Mouse (Mus musculus): Measurements from ENCODE around the gene Mllt3.

The Mllt3 gene

DNA sequence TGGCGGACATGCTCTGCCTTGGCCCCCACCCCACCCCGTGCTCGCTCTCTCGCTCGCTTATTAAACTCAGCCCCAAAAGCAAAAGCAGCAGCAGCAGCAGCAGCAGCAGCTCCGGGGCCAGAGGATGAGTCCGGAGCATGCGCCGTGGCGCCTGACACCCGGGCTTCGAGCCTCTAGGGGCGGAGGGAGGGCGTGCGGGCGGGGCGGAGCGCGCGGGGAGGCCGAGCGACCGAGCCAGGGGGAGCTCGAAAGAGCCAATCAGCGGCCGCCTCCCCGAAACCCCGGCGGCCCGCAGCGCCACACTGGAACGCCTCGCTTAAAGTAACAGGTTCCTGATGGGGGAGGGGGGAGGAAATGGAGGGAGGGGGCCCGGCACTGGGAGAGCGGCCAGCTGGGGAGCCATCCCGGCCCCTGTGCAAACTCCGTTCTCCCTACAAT, at the start of gene Mllt3:
Mllt3 (minus strand) TSS at position 149 of the 438 bp plus-strand sequence.
- in situ Hi-C loops (cut with MboI): loop anchor here (10.0 kb wide), 1 partner anchor 322 kb away; no protein-coding TSS in a partner anchor

DNA sequence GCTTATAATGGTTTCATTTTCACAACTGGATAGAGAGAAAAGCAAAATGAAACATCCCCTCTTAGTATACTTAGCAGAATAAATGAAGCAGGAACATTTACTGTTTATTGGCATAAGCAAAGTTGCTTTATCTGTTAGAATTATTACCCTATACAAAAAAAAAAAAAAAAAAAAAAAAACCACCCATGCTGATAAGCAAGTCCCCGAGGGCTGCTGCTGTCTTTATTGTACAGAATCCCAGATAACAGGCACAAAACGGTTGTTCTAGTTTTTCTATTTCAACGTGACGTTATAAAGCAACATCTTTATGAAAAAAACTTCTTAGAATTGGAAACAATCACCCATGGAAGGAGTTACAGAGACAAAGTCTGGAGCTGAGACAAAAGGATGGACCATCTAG, 49.2 kb upstream of the Mllt3 start:
- in situ Hi-C loops (cut with MboI): no loop called here

DNA sequence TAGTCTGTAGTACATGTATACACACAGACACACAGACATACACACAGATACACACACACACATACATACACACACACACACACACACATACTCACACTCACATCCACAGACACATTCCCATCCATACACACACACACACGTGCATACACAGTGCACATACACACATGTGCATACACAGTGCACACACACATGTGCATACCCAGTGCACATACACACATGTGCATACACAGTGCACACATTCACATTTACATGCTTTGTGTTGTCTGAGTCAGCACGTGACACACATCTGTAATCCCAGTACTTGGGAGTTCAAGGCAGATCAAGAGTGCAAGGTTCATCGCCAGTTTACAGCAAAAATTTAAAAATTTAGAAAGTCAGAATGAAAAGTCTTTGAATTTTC, 48.7 kb upstream of the Mllt3 start:
- in situ Hi-C loops (cut with MboI): no loop called here

DNA sequence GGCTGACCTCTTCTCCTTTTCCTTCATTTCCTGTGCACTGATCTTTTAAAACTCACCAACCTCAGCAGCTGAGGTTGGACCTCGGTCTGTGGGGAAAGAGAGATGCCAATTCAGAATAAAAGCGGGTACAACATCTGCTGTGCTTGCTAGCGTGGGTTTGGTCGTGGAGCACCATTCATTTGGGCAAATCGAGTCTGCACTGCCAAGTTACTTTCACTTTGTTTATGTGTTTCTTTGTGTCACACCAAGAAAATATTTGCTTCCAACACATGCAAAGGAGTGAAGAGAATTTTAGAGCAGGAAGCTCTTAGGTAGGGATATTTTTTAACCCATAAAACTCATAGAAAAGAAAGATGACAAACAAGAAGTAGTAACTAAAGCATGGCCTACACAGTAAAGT, 48.3 kb upstream of the Mllt3 start:
- in situ Hi-C loops (cut with MboI): no loop called here

DNA sequence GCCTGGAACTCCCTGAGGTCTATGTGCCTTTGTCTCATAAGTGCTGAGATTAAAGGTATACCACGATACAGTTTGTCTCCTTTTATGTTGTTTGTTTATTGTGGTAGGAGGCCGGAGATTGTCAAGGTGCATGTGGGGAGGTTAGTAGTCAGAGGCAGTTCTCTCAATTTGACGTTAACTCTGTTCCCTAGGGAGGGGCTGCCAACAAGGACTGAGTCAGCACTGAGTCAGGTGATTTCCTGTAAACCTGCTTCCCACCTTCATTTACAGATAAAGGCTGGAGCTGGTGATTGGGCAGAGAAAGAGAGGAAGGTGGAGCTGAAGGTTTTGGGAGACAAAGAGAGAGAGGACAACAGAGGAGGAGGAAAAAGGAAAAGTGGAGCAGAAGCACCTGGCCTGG, 45.8 kb upstream of the Mllt3 start:
- in situ Hi-C loops (cut with MboI): no loop called here

DNA sequence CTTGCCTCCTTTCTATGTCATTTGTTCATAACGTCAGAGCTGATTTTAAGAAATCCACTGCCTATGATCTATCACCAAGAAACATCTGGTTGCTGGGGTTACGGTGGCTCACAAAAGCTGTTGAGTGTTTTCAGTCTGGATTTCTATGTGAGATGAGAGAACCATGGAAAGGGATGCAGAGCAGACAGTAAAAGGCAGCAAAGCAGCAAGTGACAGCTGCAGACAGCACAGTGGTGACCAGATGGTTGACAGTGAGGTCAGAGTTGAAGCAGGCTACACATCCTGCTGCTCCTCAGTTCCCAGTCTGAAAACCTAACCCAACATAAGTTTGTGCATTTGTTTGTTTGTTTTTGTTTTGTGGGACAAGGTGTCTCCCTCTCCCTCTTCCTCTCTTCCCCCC, 42.2 kb upstream of the Mllt3 start:
- in situ Hi-C loops (cut with MboI): no loop called here

DNA sequence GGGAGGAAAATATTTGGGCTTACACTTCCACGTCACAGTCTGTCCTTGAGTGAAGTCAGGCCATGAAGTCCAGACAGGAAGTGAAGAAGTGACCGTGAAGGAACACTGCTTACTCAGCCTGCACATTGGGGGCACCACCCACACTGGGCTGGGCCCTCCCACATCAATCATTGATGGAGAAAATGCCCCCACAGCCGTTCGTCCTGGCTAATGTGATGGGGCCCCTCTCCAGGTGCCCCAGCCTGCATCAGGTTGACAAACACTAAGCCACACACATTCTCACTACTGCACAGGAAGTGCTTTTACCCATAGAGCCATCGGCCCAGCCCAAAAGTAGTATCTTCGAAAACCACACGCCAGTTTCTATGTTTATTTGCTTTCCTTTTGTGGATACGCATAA, 13.1 kb upstream of the Mllt3 start:
- in situ Hi-C loops (cut with MboI): no loop called here

DNA sequence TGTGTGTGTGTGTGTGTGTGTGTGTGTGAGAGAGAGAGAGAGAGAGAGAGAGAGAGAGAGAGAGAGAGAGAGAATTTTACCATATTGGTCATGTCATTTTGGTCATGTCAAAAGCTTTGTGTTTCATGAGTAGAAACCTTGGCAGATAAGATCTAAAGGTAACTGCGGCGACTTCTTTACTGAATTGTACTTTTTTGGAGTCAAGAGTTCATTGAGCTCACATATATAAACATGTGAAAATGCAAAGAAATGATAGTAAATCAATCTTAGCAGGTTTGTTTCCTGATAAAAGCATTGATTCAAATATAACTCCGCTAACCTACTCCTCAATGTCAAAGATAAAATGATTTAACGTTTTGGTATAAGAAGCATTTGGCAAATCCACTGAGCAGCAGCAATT, 12.0 kb upstream of the Mllt3 start:
- in situ Hi-C loops (cut with MboI): no loop called here

DNA sequence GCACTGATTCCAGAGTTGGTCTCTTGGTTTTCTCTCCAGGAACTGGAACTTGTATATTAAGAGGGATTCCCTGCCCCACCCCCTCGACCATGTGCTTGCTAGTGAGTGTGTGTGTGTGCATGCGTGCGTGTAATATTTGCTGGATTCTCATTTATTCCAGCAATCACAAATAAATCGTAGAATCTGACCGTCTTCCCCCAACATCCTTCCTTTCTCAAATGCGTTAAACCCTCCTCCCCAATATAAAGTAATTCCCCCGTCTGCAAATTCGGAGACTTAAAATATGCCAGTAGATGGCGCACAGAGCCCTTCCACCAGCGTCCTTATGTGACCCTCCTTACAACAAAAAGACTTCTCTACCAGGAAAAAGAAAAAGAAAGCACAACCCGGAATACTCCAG, 2.2 kb upstream of the Mllt3 start:
- in situ Hi-C loops (cut with MboI): loop anchor here (10.0 kb wide), 1 partner anchor 319 kb away; no protein-coding TSS in a partner anchor

DNA sequence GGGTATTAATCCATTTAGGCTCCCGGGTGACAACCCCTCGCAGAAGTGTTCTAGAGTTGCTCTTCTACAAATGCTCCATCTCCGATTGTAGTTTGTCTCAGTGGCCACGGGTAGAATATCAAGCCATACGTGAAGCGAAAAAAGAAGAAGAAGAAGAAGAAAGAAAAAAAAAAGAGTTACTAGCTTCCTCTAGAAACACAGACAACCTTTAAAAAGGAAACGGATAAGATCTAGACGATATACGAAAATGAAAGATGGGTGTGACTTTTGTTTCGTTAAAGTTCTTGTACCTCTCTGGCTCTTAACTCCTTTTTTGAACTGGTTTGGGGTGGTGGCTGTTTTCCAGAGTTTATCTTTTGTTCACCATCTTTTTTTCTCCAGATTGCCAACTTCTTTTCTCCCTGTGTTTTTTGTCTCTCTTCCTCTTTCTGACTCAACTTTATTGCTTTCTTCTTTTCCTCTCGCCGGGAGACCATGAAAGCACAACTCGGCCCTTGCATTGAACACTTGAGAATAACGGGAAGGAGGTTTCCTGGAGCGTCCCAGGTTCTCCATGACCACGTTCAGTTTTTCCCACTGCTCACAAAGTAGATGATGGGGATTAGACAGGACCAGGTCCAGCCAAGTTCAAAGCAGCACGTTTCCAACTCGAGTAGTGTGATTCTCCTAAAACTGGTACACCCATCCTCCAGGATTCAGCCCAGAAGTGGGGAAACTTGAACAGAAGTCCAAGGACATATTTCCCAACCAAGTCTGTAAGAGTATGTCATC, 1.4 kb upstream of the Mllt3 start:
- in situ Hi-C loops (cut with MboI): loop anchor here (10.0 kb wide), 1 partner anchor 320 kb away; no protein-coding TSS in a partner anchor

DNA sequence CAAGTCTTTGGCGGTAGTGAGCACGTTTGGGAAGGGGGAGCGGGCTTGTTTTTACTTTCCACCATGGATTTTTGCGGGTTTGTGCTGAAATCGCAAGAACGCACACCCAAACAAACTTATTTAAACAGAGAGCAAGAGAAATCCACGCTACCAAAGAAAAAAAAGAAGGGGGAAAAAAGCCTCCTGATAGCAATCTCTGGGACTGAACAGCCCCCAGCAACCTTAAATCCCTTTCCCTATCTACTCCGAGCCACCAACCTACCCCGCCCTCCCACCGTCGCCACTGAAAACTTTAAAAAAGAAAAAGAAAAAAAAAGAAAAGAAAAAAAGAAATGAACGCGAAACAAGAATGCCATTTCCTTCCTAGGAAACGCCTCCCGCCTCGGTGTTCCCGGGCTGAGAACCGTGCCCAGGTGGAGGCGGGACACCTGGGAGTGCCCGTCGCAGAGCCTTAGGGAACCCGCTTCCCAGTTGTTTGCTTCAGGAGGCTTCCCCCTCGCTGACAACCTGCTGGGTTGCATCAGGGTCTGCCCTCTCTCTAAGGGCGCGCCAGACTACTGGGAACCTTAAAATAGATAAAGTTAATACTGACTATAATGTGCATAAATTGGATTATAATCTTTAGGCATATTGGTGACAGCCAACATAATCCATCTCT, 694 bp upstream of the Mllt3 start:
- in situ Hi-C loops (cut with MboI): loop anchor here (10.0 kb wide), 1 partner anchor 321 kb away; no protein-coding TSS in a partner anchor

DNA sequence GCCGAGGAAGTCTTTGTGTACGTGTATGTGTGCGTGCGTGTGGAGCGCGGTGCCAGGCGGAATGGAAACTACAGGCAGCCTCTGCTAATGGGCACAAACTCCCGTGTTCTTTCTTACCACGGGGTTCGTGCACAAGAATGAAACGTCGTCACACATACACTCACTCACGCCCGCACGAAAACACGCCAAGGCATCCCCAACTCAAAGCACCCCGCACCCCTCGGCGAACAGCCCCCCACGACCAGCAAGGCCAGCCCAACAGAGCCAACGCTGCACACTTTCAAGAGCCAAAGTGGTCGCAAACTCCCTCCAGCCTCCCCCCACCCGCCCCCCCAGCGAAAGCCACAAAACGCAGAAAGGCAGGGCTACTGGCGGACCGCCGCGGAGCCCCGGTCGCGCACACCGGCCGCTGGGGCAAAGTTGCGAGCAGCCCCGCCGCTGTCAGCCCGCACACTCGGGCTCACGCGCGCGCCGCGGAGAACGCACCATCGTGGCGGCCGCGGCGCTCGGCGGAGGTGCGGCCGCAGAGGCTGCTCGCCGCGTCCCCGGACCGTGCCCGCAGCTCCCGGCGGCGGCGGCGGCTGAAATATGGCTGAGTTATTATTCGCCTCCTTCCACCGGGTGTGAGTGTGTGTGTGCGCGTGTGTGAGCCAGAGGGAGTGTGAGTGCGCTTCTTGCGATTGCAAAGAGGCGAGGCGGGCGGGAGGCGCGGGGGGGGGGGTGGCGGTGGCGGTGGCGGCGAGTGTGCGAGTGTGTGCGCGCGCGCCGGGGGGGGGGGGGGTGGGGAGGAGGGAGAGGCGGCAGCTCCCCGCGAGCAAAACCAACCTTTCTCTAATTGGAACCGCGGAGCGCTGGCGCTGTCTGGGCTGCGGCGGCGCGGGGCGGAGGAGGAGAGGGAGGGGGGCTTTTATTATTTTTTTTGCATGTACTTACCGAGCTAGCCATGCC, 739 bp downstream of the Mllt3 start:
- in situ Hi-C loops (cut with MboI): loop anchor here (10.0 kb wide), 1 partner anchor 322 kb away; no protein-coding TSS in a partner anchor

DNA sequence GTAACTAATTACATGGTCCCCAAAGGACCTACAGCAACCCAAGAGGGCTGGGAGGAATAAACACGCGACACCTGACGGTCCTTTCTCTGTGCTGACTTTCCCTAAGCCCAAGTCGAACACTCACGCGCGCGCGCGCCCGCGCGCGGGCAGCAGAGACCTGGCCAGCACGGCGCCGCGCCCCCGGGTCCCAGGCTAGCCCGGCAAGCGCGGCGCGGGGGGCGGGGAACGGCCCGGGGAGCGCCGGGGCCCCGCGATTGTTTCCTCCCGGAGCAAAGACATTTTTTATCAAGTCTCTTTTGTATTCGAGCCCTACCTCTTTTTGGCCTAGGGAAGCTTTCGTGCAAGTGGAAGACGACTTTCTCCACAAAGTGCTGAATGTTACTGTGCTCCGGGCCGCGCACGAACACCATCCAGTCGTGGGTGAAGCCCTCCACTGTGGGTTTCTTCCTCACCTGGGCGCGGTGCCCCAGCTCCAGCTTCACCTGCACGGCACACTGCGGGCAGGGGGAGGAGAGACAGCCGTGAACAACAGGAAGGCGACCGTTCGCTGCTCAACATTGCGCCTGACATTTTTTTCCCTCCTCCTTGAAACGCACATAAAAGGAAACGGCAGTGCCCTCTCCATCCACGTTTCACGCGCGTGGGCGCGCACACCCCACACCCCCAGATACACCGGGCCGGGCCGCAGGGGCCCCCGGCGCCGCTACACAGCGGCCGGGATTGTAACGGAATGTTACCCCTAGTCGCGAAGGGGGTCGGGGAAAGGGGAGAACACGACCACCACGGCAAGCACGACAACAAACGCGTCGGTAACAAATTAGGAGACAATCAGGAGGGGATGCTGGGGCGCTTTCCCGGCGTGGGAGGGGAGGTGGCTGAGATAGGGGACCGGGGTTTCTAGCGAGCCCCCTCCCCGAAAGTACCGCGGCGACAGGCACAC, 1.7 kb downstream of the Mllt3 start:
- in situ Hi-C loops (cut with MboI): loop anchor here (10.0 kb wide), 1 partner anchor 323 kb away; no protein-coding TSS in a partner anchor

DNA sequence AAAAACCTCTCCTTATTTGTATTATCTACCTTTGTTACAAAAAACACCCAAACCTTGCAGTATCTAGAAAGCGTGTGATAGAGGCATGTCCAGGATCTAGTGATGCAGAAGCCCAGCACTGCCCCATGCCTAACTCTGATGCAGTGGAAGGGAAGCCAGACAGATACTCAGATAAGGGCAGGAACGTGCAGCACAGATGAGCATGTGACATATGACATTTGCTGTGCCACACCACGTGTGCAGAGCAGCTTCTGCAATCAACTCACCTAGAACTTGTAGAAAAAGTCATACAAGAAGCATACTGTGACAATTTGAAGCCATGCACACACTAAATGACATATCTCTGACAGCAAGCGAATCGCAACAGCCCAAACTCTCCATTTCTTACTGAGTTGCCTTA, 9.6 kb downstream of the Mllt3 start:
- in situ Hi-C loops (cut with MboI): loop anchor here (25.0 kb wide), 1 partner anchor 661 kb away; no protein-coding TSS in a partner anchor

DNA sequence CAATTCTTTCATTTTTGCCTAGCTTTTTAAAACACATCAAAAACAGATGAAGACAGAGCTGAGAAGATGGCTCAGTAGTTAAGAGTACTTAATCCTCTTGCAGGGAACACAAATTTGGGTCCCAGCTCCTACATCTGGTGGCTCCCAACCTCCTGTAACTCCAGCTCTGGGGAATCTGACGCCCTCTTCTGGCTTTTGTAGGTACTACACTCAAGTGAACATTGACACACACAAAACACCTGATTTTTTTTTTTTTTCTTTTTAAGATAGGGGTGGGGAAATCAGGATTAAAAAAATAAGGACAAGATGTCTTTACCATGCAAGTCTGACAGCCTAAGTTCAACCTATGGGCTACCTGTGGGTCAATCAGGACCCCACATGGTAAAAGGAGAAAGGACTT, 10.5 kb downstream of the Mllt3 start:
- in situ Hi-C loops (cut with MboI): loop anchor here (25.0 kb wide), 1 partner anchor 660 kb away; no protein-coding TSS in a partner anchor

DNA sequence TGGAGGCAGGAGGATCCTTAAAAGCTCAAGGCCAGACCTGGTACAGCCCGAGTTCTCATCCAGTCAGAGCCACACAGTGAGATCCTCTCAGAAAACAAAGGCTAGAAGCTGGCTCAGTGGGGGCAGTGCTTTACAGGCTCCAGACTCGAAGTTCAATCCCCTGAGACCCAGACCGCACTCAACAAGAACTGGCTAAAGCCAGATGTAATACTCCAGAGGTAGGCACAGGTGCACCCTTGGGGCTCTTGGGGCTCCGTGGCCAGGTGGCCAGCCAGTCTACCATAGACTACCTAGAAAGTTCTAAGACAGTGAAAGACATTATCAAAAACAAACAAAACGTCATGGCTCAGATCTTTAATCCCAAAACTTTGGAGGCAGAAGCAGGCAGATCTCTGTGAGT, 12.7 kb downstream of the Mllt3 start:
- in situ Hi-C loops (cut with MboI): loop anchor here (25.0 kb wide), 1 partner anchor 658 kb away; no protein-coding TSS in a partner anchor

DNA sequence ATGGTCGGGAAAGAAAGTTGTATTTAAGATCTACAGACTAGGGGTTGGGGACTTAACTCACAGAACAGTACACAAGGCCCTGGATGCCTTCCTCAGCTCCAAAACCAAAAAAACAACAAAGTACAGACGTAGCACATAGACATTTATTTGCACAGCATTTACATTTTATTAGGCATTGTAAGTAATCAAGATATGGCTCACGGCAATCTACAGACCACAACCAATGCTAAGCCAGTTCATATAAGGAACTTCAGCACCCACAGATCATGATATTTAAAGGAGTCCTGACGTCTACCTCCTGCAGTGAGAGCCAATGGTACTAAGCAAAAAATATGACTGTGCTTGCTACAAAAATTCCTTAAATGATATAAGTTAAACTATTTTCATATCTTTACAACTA, 13.5 kb downstream of the Mllt3 start:
- in situ Hi-C loops (cut with MboI): loop anchor here (25.0 kb wide), 1 partner anchor 657 kb away; no protein-coding TSS in a partner anchor

DNA sequence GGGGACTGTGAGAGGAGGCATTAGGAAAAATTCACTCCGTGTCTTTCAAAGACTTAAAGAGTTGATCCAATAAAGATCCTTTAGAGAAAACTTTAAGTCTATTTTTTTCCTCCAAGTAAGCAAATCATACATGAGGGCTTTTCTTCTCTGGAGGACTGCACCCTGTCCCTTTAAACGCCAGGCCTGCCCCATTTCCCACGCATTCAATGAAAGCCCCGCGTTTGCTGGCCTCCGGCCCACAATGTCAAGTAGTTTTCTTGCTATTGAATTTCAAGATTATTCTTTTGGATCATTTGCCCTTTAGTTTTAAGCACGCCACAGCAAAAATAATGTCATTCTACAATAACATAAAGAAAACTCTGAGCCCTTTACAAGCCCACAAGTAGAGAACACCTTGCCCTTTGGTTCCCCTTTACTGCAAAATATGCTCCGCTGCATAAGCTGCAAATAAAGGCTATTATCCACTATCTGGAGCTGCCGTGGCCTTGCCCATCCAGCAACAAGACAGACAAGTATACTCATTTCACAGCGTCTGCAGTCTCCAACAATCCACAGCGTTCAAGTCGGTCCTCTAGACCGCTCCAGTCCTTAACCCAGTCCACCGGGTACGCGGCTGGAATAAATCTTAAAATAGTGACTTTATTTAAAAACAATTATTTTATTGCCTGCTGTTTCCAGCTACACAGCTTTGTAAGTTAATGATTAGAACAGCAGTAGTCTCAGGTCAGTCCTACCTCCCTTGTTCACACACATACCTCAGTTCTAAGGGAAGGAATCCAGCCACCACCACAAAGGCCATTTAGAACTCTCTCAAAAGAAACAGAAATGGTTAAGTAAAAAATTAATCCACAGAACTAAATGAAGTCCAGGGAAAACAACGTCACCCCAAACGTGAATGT, 15.5 kb downstream of the Mllt3 start:
- in situ Hi-C loops (cut with MboI): loop anchor here (25.0 kb wide), 1 partner anchor 655 kb away; no protein-coding TSS in a partner anchor

DNA sequence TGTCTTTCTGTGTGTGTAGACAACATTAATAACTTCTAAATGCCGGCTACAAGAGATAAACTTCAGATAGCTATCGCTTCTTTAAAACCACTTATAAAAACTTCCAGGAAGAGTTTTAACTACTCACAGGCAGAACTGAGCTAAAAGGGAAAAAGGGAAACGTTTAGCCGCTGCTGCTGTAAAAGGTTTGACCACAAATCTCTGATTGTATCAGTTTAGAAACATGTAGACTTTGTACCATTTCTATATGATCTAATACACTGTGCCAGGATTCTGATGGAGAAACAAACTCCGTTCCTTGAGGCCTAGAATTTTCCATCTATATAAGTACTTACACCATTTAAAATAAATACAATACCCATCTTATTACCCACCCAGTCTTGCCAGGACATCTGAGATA, 17.4 kb downstream of the Mllt3 start:
- in situ Hi-C loops (cut with MboI): loop anchor here (25.0 kb wide), 1 partner anchor 653 kb away; no protein-coding TSS in a partner anchor
